Mouse (Mus musculus) heart, postnatal 0 days (tissue): Measurements from ENCODE around the gene Mlx. TPM values are rescaled to one million over a fixed set of nuclear protein-coding genes. Genes with fewer than 3 reads are reported as not detected.

Experiments
- ATAC-seq: fragments of 200-750 bp; cut with Nextera tagmentation; 2 replicates; pipeline ENCODE4 v1.8.0; 2017; ENCODE audit warnings: low read depth, moderate number of reproducible peaks, moderate library complexity; ENCODE audit not compliant: insufficient read depth
- DNase-seq: peaks from one replicate; pipeline ENCODE4 v3.0.0-alpha.2; 2016; ENCODE audit warnings: low spot score
- H3K27ac ChIP-seq: fragments of 300-500 bp; sonication (generic); 2 replicates; pipeline ENCODE4 v1.5.1; 2014; ENCODE audit warnings: low read depth, mild to moderate bottlenecking
- H3K27me3 ChIP-seq: fragments of 300-500 bp; sonication (generic); 2 replicates; pipeline ENCODE4 v1.6.1; 2014; ENCODE audit warnings: low read length, mixed read lengths; ENCODE audit not compliant: control insufficient read depth, insufficient read depth
- H3K36me3 ChIP-seq: fragments of 300-500 bp; sonication (generic); replicated peaks from 2 replicates; pipeline ENCODE4 v1.6.1; 2014; ENCODE audit warnings: low read length, mixed read lengths; ENCODE audit not compliant: control insufficient read depth, insufficient read depth
- H3K4me1 ChIP-seq: fragments of 300-500 bp; sonication (generic); 2 replicates; pipeline ENCODE4 v1.6.1; 2014; ENCODE audit warnings: antibody characterized with exemption; ENCODE audit not compliant: control insufficient read depth, insufficient read depth
- H3K4me2 ChIP-seq: fragments of 300-500 bp; sonication (generic); 2 replicates; pipeline ENCODE4 v1.6.1; 2014; ENCODE audit warnings: low read depth, mild to moderate bottlenecking, low read length, moderate library complexity
- H3K4me3 ChIP-seq: fragments of 300-500 bp; sonication (generic); 2 replicates; pipeline ENCODE4 v1.5.1; 2014; ENCODE audit warnings: low read depth, low read length
- H3K9ac ChIP-seq: fragments of 300-500 bp; sonication (generic); replicated peaks from 2 replicates; pipeline ENCODE4 v1.6.1; 2014; ENCODE audit warnings: low read depth, low read length, mixed read lengths
- H3K9me3 ChIP-seq: fragments of 300-500 bp; sonication (generic); replicated peaks from 2 replicates; pipeline ENCODE4 v1.6.1; 2016; ENCODE audit warnings: low read length; ENCODE audit not compliant: control insufficient read depth
- CTCF ChIP-seq: IDR thresholded peaks from 2 replicates; pipeline ENCODE4 v1.5.1; 2016; ENCODE audit warnings: antibody characterized with exemption, control low read depth, low read depth
- EP300 ChIP-seq: IDR thresholded peaks from 2 replicates; pipeline ENCODE4 v1.6.1; 2016; ENCODE audit warnings: antibody characterized with exemption, low read depth
- WGBS: fragments of 180-500 bp; shearing (Covaris S2); extraction: QIAGEN DNeasy Blood & Tissue Kit; methylation state at CpG from one replicate; pipeline ENCODE4 v1.1.7; 2014; 5-methylcytosine and 5-hydroxymethylcytosine counted together
- polyA plus RNA-seq: library from polyadenylated mRNA; unstranded; fragments of >200 nt; fragmentation: Nextera tagmentation; extraction: Ambion mirVana; gene quantifications from 2 replicates; pipeline ENCODE4 v1.2.1, GENCODE M21; 2015
- total RNA-seq: library from RNA; depleted of rRNA; stranded (reverse); fragments of >200 nt; gene quantifications from 2 replicates; pipeline ENCODE4 v1.2.3, GENCODE M21; 2014; ENCODE audit warnings: low replicate concordance

Mlx gene
- total and polyA plus RNA-seq, 2 experiments from 2014 or later = 21.8 to 26.7 TPM

DNA sequence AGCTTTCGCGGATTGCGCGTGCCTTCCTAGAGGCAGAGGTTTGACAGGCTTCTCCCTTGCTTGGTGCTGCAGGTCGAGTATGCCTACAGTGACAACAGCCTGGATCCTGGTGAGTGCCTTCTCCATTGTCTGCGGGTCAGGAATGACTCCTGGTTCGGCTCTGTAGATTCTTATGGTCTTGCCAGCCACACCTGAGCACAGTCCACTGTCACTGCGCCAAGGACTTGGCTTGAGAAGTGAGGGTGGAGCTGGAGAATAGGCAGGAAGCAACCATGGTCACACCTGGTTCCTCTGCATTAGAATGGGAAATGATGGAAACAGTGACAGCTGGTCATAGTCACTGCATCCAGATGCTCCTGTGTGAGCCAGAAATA is 592 bp downstream of the Mlx start:
- TF ChIP-seq CTCF = no peak
- no peak for TF ChIP-seq EP300
- peaks cover 46% of the 10 kb centered on the region for H3K36me3 ChIP-seq
- DNase-seq = no peak

GRCm38 (mm10) chr11:101089931-101090330 is 2.9 kb downstream of the Mlx start:
- TF ChIP-seq CTCF (no peak), EP300 (no peak)
- Histone ChIP-seq H3K4me3 (no peak overlapping the region), H3K4me2 (no peak overlapping the region), H3K9me3 (no peaks in the 10 kb centered on the region), H3K9ac (no peak overlapping the region), H3K27ac (no peak overlapping the region), H3K36me3 (peaks cover 55% of the 10 kb centered on the region), H3K27me3 (no peaks in the 10 kb centered on the region), H3K4me1 (peaks cover 16% of the 10 kb centered on the region)
- 90% methylated on average over 1 of the region's 1 CpGs for WGBS
- ATAC-seq (no peak), DNase-seq (no peak)

More for the DNA sequence above, 592 bp downstream of the Mlx start:
- Histone ChIP-seq H3K9ac (peak overlapping the region; percentile 67), H3K4me2 (peak overlapping the region; percentile 76), H3K27me3 (no peaks in the 10 kb centered on the region), H3K4me1 (peaks cover 24% of the 10 kb centered on the region), H3K27ac (peak overlapping the region; percentile 80), H3K9me3 (no peaks in the 10 kb centered on the region), H3K4me3 (peak overlapping the region; percentile 70)
- 8% methylated on average over 8 of the region's 8 CpGs for WGBS
- ATAC-seq = no peak

DNA sequence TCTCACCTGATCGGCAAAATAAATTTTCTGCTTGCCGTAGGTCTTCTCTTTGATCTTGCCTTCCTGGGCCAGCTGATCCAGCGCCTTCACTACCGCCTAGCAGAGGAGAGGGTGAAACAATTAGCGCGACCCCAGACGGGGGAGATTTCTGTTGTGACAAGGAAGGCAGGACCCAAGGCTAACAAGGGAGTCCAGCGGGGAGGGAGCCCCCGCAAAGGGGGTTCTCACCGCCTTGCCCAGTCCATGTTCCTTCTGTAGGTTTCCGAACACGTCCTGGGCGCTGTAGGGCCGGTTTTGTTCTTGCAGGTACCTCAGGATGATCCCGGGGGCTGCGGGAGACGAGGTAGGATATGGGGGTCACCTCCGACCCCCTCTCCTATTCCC is 7.8 kb downstream of the Mlx start:
- Histone ChIP-seq H3K27me3 (no peaks in the 10 kb centered on the region), H3K9me3 (no peaks in the 10 kb centered on the region), H3K4me1 (no peaks in the 10 kb centered on the region; the same call in 1 of the 2 replicates), H3K4me3 (peak overlapping the region; percentile 79), H3K4me2 (peak overlapping the region; percentile 88), H3K36me3 (peaks cover 71% of the 10 kb centered on the region), H3K27ac (peak overlapping the region; percentile 100; the same call in 1 of the 2 replicates), H3K9ac (peak overlapping the region; percentile 86; the same call in 1 of the 2 replicates)
- DNase-seq (no peak), ATAC-seq (no peak)
- WGBS = 1% methylated on average over 18 of the region's 18 CpGs
- TF ChIP-seq CTCF (no peak), EP300 (no peak)

GRCm38 (mm10) chr11:101095314-101096024 is 8.4 kb downstream of the Mlx start, which contains the start of gene Psmc3ip:
Gene Psmc3ip (minus strand): TSS chr11:101095436.
- DNase-seq (peak; percentile 96), ATAC-seq (peak; percentile 95)
- TF ChIP-seq CTCF (peak; percentile 72), EP300 (no peak)
- Histone ChIP-seq H3K27ac (peak within 1 kb of the TSS; percentile 100), H3K9me3 (no peaks in the 10 kb centered on the region), H3K4me3 (peak within 1 kb of the TSS; percentile 79), H3K4me2 (peak within 1 kb of the TSS; percentile 88), H3K9ac (peak within 1 kb of the TSS; percentile 86), H3K36me3 (peaks cover 71% of the 10 kb centered on the region), H3K4me1 (no peaks in the 10 kb centered on the region; the same call in 1 of the 2 replicates), H3K27me3 (no peaks in the 10 kb centered on the region)
- WGBS = under 1% methylated on average over 43 of the region's 43 CpGs

DNA sequence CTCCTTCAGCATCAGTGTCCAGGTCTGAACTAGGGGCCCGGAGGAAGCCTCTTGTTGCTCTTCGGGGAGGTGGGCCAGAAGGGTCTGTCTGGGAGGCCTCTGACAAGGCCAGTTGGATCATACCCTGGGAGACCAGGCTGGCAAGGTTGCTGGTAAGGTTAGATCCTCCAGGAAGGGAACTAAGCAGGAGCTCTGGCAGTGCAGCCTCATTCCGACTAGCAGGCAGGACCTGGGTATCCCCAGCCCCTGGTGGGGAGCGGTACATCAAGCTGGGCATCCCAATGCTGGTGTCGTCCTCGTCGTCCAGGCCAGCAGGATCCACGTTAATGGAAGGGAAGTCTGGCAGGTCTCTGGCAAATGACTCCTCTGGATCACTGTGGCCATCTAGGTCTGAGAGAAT is 11.2 kb downstream of the Mlx start:
- no peak for DNase-seq
- no peak overlapping the region for H3K4me3 ChIP-seq
- 88% methylated on average over 8 of the region's 8 CpGs for WGBS
- H3K27me3 ChIP-seq = no peaks in the 10 kb centered on the region
- no peak for ATAC-seq
- H3K9me3 ChIP-seq = no peaks in the 10 kb centered on the region
- H3K27ac ChIP-seq = no peak overlapping the region
- no peak for TF ChIP-seq EP300
- TF ChIP-seq CTCF = no peak
- H3K4me1 ChIP-seq = no peaks in the 10 kb centered on the region; the same call in 1 of the 2 replicates
- peaks cover 71% of the 10 kb centered on the region for H3K36me3 ChIP-seq
- H3K4me2 ChIP-seq = no peak overlapping the region
- H3K9ac ChIP-seq = no peak overlapping the region
